Mouse (Mus musculus) myocyte (in vitro differentiated cells): ENCODE results near the gene Ubqln4.

Experiments used
- CEBPB ChIP-seq: IDR thresholded peaks from 2 replicates; pipeline ENCODE4 v1.6.1; 2011; ENCODE audit warnings: mild to moderate bottlenecking, moderate library complexity; ENCODE audit not compliant: poor library complexity, insufficient read depth, severe bottlenecking
- E2F4 ChIP-seq: IDR thresholded peaks from one replicate; pipeline ENCODE4 v1.6.1; 2011; ENCODE audit warnings: mild to moderate bottlenecking, control low read depth, moderate library complexity; ENCODE audit not compliant: insufficient read depth
- MAX ChIP-seq: IDR thresholded peaks from one replicate; pipeline ENCODE4 v1.6.1; 2011; ENCODE audit warnings: low read depth, mild to moderate bottlenecking, control low read depth
- MYOD1 ChIP-seq, 3 experiments: IDR thresholded peaks; one replicate each; pipeline ENCODE4 v1.6.1; 2011; ENCODE audit warnings: control low read depth in 2 of 3, low read depth in 2 of 3, mild to moderate bottlenecking in 2 of 3, moderate library complexity in 1 of 3; ENCODE audit not compliant: insufficient read length in 2 of 3, control insufficient read depth in 1 of 3
- MYOG ChIP-seq, 3 experiments: IDR thresholded peaks; one replicate each; pipeline ENCODE4 v1.6.1; 2011; ENCODE audit warnings: control low read depth in 2 of 3, low read depth in 2 of 3, mild to moderate bottlenecking in 2 of 3; ENCODE audit not compliant: insufficient read length in 2 of 3, control insufficient read depth in 1 of 3, insufficient read depth in 1 of 3
- POLR2A ChIP-seq: IDR thresholded peaks from one replicate; pipeline ENCODE4 v1.6.1; 2011; ENCODE audit warnings: low read depth, mild to moderate bottlenecking, control low read depth, moderate library complexity; ENCODE audit not compliant: insufficient read length
- POLR2AphosphoS2 ChIP-seq: IDR thresholded peaks from one replicate; pipeline ENCODE4 v1.6.1; 2011; ENCODE audit warnings: low read depth, control low read depth; ENCODE audit not compliant: insufficient read length
- REST ChIP-seq: IDR thresholded peaks from one replicate; pipeline ENCODE4 v1.6.1; 2011; ENCODE audit warnings: mild to moderate bottlenecking, control low read depth, moderate library complexity; ENCODE audit not compliant: insufficient read depth, insufficient read length
- TCF12 ChIP-seq: IDR thresholded peaks from one replicate; pipeline ENCODE4 v1.6.1; 2011; ENCODE audit warnings: mild to moderate bottlenecking, control low read depth; ENCODE audit not compliant: poor library complexity, insufficient read depth, severe bottlenecking
- TCF3 ChIP-seq: IDR thresholded peaks from one replicate; pipeline ENCODE4 v1.6.1; 2011; ENCODE audit warnings: low read depth, control low read depth; ENCODE audit not compliant: insufficient read length
- USF1 ChIP-seq: IDR thresholded peaks from one replicate; pipeline ENCODE4 v1.6.1; 2011; ENCODE audit warnings: low read depth, mild to moderate bottlenecking, control low read depth, moderate library complexity

DNA sequence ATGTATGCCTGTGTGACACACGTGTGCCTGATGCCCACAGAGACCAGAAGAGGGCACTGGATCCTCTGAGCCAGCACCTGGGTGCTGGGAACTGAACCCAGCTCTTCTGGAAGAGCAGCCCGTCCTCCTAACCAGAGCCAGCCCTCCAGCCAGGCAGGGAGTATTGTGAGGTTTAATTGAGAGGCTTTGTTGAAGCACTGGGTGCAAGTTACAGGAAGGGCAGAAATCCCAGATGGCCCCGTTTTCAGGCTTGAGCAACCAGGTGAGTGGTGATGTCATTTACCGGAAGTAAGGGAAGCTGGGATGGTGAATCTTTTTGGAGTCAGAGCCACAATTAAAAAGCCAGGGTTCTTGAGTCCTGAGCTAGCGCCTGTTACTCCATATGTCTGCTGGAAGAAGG lies 28.5 kb upstream of the Ubqln4 start:
- TF ChIP-seq TCF3 (no peak), E2F4 (no peak), POLR2A (no peak), MYOG (IDR thresholded peaks at IDR 0.05; ENCODE audit: control insufficient read depth in 1 of 3, insufficient read depth in 1 of 3, insufficient read length in 2 of 3, low read depth in 2 of 3) (no peak), TCF12 (no peak), CEBPB (no peak), USF1 (no peak), REST (no peak), MYOD1 (IDR thresholded peaks at IDR 0.05; ENCODE audit: control insufficient read depth in 1 of 3, insufficient read length in 2 of 3, low read depth in 2 of 3) (no peak), MAX (no peak), POLR2AphosphoS2 (no peak)
